Mouse (Mus musculus): ENCODE results near the gene Nudt22. TPM values are rescaled to one million over a fixed set of nuclear protein-coding genes. Genes with fewer than 3 reads are reported as not detected.

Nudt22 gene
- polyA plus RNA-seq, 1 experiment from 2014 or later: 23.8 TPM

- Histone ChIP-seq H3K9ac (peak overlapping the region; percentile 80), H3K36me3 (peaks cover 29% of the 10 kb centered on the region), H3K4me3 (peak overlapping the region; percentile 59), H3K4me1 (replicated peaks) (peaks cover 26% of the 10 kb centered on the region), H3K27ac (peak overlapping the region; percentile 96), H3K27me3 (no peaks in the 10 kb centered on the region), H3K9me3 (no peaks in the 10 kb centered on the region), H3K4me2 (peak overlapping the region; percentile 98)
- under 1% methylated on average over 28 of the region's 28 CpGs for WGBS
- peak; percentile 44 for ATAC-seq (ENCODE audit: low FRiP score)
These were observed 45.2 kb downstream of the Nudt22 start for GRCm38 (mm10) chr19:6950613-6951153.

DNA sequence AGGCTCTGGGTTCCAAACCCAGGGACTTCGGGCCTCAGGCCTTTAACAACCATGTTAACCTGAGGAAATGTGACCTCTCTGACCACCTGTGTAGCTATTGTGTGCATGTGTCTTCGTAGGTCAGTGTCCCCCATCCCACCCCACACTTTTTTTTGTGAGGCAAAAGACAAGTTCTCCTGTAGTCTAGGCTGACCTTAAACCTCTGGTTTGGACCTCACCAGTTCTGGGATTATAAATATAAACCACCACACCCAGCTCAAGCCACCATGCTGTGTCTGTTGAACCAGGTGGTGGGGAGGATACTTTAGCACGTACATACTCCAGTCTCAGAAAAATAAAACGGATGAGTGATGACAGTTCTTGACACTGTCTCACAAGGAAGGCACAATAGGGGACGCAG lies 46.0 kb downstream of the Nudt22 start:
- no peak for ATAC-seq (ENCODE audit: low FRiP score)
- WGBS: 40% methylated on average over 5 of the region's 5 CpGs

GRCm38 (mm10) chr19:6949532-6949931 lies 46.4 kb downstream of the Nudt22 start:
- Histone ChIP-seq H3K4me3 (peak overlapping the region; percentile 59), H3K9ac (peak overlapping the region; percentile 39; the same call in 1 of the 2 replicates), H3K36me3 (peaks cover 27% of the 10 kb centered on the region), H3K27ac (peak overlapping the region; percentile 96), H3K4me2 (peak overlapping the region; percentile 98; the same call in 1 of the 2 replicates), H3K9me3 (no peaks in the 10 kb centered on the region), H3K27me3 (no peaks in the 10 kb centered on the region), H3K4me1 (replicated peaks) (peaks cover 26% of the 10 kb centered on the region)
- ATAC-seq (ENCODE audit: low FRiP score): no peak
- WGBS: 91% methylated on average over 5 of the region's 5 CpGs

More for the DNA sequence above, 46.0 kb downstream of the Nudt22 start:
- Histone ChIP-seq H3K4me1 (replicated peaks) (peaks cover 26% of the 10 kb centered on the region), H3K9ac (peak overlapping the region; percentile 80), H3K27me3 (no peaks in the 10 kb centered on the region), H3K9me3 (no peaks in the 10 kb centered on the region), H3K27ac (peak overlapping the region; percentile 96), H3K4me3 (peak overlapping the region; percentile 59), H3K36me3 (peaks cover 29% of the 10 kb centered on the region), H3K4me2 (peak overlapping the region; percentile 98)

GRCm38 (mm10) chr19:6948186-6948585 lies 47.7 kb downstream of the Nudt22 start:
- H3K27ac ChIP-seq: 0 out of 2 replicates have a peak overlapping the region, but pooled peaks have one; percentile 8

DNA sequence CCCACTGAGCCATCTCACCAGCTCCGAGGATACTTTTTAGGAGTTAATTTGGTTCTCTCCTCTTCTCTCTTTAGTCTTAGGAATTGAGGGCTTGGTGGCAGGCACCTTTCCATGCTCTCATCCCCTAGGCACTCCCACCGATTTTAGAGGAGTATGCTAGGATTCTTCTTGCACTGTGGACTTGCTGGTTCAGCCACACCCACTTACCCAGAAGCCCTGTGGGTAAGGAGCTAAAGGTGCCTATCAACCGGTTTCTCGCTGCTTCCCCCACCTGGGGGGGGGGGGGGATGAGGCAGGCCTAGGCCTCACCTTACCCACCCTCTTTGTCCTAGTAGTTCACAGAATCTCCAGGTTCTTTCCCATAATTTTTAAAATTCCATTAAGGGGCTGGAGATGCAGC lies 48.2 kb downstream of the Nudt22 start:
- Histone ChIP-seq H3K27ac (0 out of 2 replicates have a peak overlapping the region, but pooled peaks have one; percentile 8), H3K36me3 (peaks cover 22% of the 10 kb centered on the region), H3K9ac (no peak overlapping the region), H3K27me3 (no peaks in the 10 kb centered on the region), H3K4me3 (no peak overlapping the region), H3K4me2 (no peak overlapping the region), H3K4me1 (replicated peaks) (peaks cover 26% of the 10 kb centered on the region), H3K9me3 (no peaks in the 10 kb centered on the region)
- WGBS: 63% methylated on average over 4 of the region's 4 CpGs
- ATAC-seq (ENCODE audit: low FRiP score): no peak

More at GRCm38 (mm10) chr19:6948186-6948585, 47.7 kb downstream of the Nudt22 start:
- H3K4me3 ChIP-seq: no peak overlapping the region
- no peaks in the 10 kb centered on the region for H3K9me3 ChIP-seq
- WGBS: 68% methylated on average over 4 of the region's 4 CpGs
- no peak overlapping the region for H3K4me2 ChIP-seq
- H3K27me3 ChIP-seq: no peaks in the 10 kb centered on the region
- H3K36me3 ChIP-seq: peaks cover 22% of the 10 kb centered on the region
- no peak for ATAC-seq (ENCODE audit: low FRiP score)
- peaks cover 26% of the 10 kb centered on the region for H3K4me1 ChIP-seq (replicated peaks)
- H3K9ac ChIP-seq: no peak overlapping the region

- Histone ChIP-seq H3K4me2 (no peak overlapping the region), H3K4me1 (replicated peaks) (peaks cover 35% of the 10 kb centered on the region), H3K27me3 (no peaks in the 10 kb centered on the region), H3K4me3 (no peak overlapping the region), H3K9me3 (no peaks in the 10 kb centered on the region), H3K36me3 (peaks cover 12% of the 10 kb centered on the region), H3K9ac (no peak overlapping the region), H3K27ac (no peak overlapping the region)
- ATAC-seq (ENCODE audit: low FRiP score): no peak
- 96% methylated on average over 6 of the region's 6 CpGs for WGBS
These were observed 52.2 kb downstream of the Nudt22 start for GRCm38 (mm10) chr19:6943709-6944108.

Other genes starting within 250 kb of the Nudt22 start
- 7.0 and 7.3 TPM in 2 replicates for gene Rps6ka4, start 155.5 kb downstream of the Nudt22 start, polyA plus RNA-seq (2015; fragmentation: Nextera tagmentation; extraction: Ambion mirVana)
- gene Ccdc88b, start 137.9 kb downstream of the Nudt22 start, polyA plus RNA-seq (2015; fragmentation: Nextera tagmentation; extraction: Ambion mirVana): 1.0 and 1.1 TPM in 2 replicates
- 115 and 121 TPM in 2 replicates for gene Trmt112, start 86.4 kb downstream of the Nudt22 start, polyA plus RNA-seq (2015; fragmentation: Nextera tagmentation; extraction: Ambion mirVana)
- gene Prdx5, start 86.0 kb downstream of the Nudt22 start, polyA plus RNA-seq (2015; fragmentation: Nextera tagmentation; extraction: Ambion mirVana): 274 and 284 TPM in 2 replicates
- gene Esrra, start 74.3 kb downstream of the Nudt22 start, polyA plus RNA-seq (2015; fragmentation: Nextera tagmentation; extraction: Ambion mirVana): 15.8 and 16.6 TPM in 2 replicates
- 0.86 and 1.00 TPM in 2 replicates for gene Catsperz, start 70.7 kb downstream of the Nudt22 start, polyA plus RNA-seq (2015; fragmentation: Nextera tagmentation; extraction: Ambion mirVana)
- gene Kcnk4, start 61.6 kb downstream of the Nudt22 start, polyA plus RNA-seq (2015; fragmentation: Nextera tagmentation; extraction: Ambion mirVana): 1.7 and 2.2 TPM in 2 replicates
- 83.1 and 86.9 TPM in 2 replicates for gene Bad, start 54.3 kb downstream of the Nudt22 start, polyA plus RNA-seq (2015; fragmentation: Nextera tagmentation; extraction: Ambion mirVana)
- 53.1 and 54.7 TPM in 2 replicates for gene Gpr137, start 53.6 kb downstream of the Nudt22 start, polyA plus RNA-seq (2015; fragmentation: Nextera tagmentation; extraction: Ambion mirVana)
- 114 and 143 TPM in 2 replicates for gene Ppp1r14b, start 21.1 kb downstream of the Nudt22 start, polyA plus RNA-seq (2015; fragmentation: Nextera tagmentation; extraction: Ambion mirVana)
- 11.5 and 11.7 TPM in 2 replicates for gene Plcb3, start 19.6 kb downstream of the Nudt22 start, polyA plus RNA-seq (2015; fragmentation: Nextera tagmentation; extraction: Ambion mirVana)
- 108 and 109 TPM in 2 replicates for gene Fkbp2, start 15.6 kb downstream of the Nudt22 start, polyA plus RNA-seq (2015; fragmentation: Nextera tagmentation; extraction: Ambion mirVana)
- gene Vegfb, start 8.5 kb downstream of the Nudt22 start, polyA plus RNA-seq (2015; fragmentation: Nextera tagmentation; extraction: Ambion mirVana): 33.5 and 34.9 TPM in 2 replicates
- gene Dnajc4, start 3.5 kb downstream of the Nudt22 start, polyA plus RNA-seq (2015; fragmentation: Nextera tagmentation; extraction: Ambion mirVana): 24.2 and 25.9 TPM in 2 replicates
- 16.6 and 18.0 TPM in 2 replicates for gene Trpt1, start within 50 bp of the Nudt22 start, polyA plus RNA-seq (2015; fragmentation: Nextera tagmentation; extraction: Ambion mirVana)
- 4.4 and 5.6 TPM in 2 replicates for gene Fermt3, start 23.4 kb upstream of the Nudt22 start, polyA plus RNA-seq (2015; fragmentation: Nextera tagmentation; extraction: Ambion mirVana)
- gene Stip1, start 43.9 kb upstream of the Nudt22 start, polyA plus RNA-seq (2015; fragmentation: Nextera tagmentation; extraction: Ambion mirVana): 233 and 239 TPM in 2 replicates
- 4.2 and 5.3 TPM in 2 replicates for gene Macrod1, start 60.7 kb upstream of the Nudt22 start, polyA plus RNA-seq (2015; fragmentation: Nextera tagmentation; extraction: Ambion mirVana)
- gene Flrt1, start 109.6 kb upstream of the Nudt22 start, polyA plus RNA-seq (2015; fragmentation: Nextera tagmentation; extraction: Ambion mirVana): 7.1 and 8.1 TPM in 2 replicates
- gene Otub1, start 210.2 kb upstream of the Nudt22 start, polyA plus RNA-seq (2015; fragmentation: Nextera tagmentation; extraction: Ambion mirVana): 233 and 250 TPM in 2 replicates
- gene Cox8a, start 221.5 kb upstream of the Nudt22 start, polyA plus RNA-seq (2015; fragmentation: Nextera tagmentation; extraction: Ambion mirVana): 881 and 924 TPM in 2 replicates
- gene Naa40, start 245.1 kb upstream of the Nudt22 start, polyA plus RNA-seq (2015; fragmentation: Nextera tagmentation; extraction: Ambion mirVana): 65.3 and 66.6 TPM in 2 replicates